Mouse (Mus musculus) T-cell, adult 2 months (primary cell): ENCODE measurements around the gene Cyb5rl.

Experiments used
- DNase-seq: peaks from one replicate; pipeline ENCODE4 v3.0.0; 2022; ENCODE audit warnings: low spot score

Cyb5rl gene

GRCm38 (mm10) chr4:107066252-107067124 lies at the start of gene Cyb5rl, which contains the start of gene Mrpl37:
Gene Cyb5rl, plus strand, starts transcription at chr4:107066988.
Gene Mrpl37, minus strand, starts transcription at chr4:107066868.
- peak; percentile 97 for DNase-seq

GRCm38 (mm10) chr4:107017257-107017656 lies 49.5 kb upstream of the Cyb5rl start:
- no peak for DNase-seq

GRCm38 (mm10) chr4:107018521-107018920 lies 48.3 kb upstream of the Cyb5rl start:
- no peak for DNase-seq

GRCm38 (mm10) chr4:107019027-107019426 lies 47.8 kb upstream of the Cyb5rl start:
- no peak for DNase-seq

- no peak for DNase-seq
These were observed 46.3 kb upstream of the Cyb5rl start for GRCm38 (mm10) chr4:107020287-107021000.

- no peak for DNase-seq
These were observed 45.3 kb upstream of the Cyb5rl start for GRCm38 (mm10) chr4:107021464-107021863.

GRCm38 (mm10) chr4:107024899-107025298 lies 41.9 kb upstream of the Cyb5rl start:
- no peak for DNase-seq

GRCm38 (mm10) chr4:107025369-107025768 lies 41.4 kb upstream of the Cyb5rl start:
- no peak for DNase-seq

- DNase-seq: no peak
These were observed 40.3 kb upstream of the Cyb5rl start for GRCm38 (mm10) chr4:107026451-107026850.

- no peak for DNase-seq
These were observed 31.1 kb upstream of the Cyb5rl start for GRCm38 (mm10) chr4:107035689-107036088.

GRCm38 (mm10) chr4:107036985-107037384 lies 29.8 kb upstream of the Cyb5rl start:
- no peak for DNase-seq

- no peak for DNase-seq
These were observed 28.5 kb upstream of the Cyb5rl start for GRCm38 (mm10) chr4:107038303-107038702.

- no peak for DNase-seq
These were observed 27.5 kb upstream of the Cyb5rl start for GRCm38 (mm10) chr4:107039270-107039669.

- DNase-seq: no peak
These were observed 24.5 kb upstream of the Cyb5rl start for GRCm38 (mm10) chr4:107042304-107042703.

GRCm38 (mm10) chr4:107045188-107045587 lies 21.6 kb upstream of the Cyb5rl start:
- DNase-seq: no peak

GRCm38 (mm10) chr4:107047806-107048205 lies 19.0 kb upstream of the Cyb5rl start:
- DNase-seq: no peak

GRCm38 (mm10) chr4:107048568-107049162 lies 18.1 kb upstream of the Cyb5rl start:
- no peak for DNase-seq

- no peak for DNase-seq
These were observed 14.9 kb upstream of the Cyb5rl start for GRCm38 (mm10) chr4:107051889-107052288.

GRCm38 (mm10) chr4:107052962-107053553 lies 13.7 kb upstream of the Cyb5rl start:
- DNase-seq: no peak

- DNase-seq: no peak
These were observed 10.7 kb upstream of the Cyb5rl start for GRCm38 (mm10) chr4:107056088-107056487.

- no peak for DNase-seq
These were observed 8.4 kb upstream of the Cyb5rl start for GRCm38 (mm10) chr4:107058346-107058745.

- no peak for DNase-seq
These were observed 8.0 kb upstream of the Cyb5rl start for GRCm38 (mm10) chr4:107058781-107059180.
